Mouse (Mus musculus) adrenal gland, postnatal 14 days (tissue): ENCODE measurements around the gene Cdk15. TPM values are rescaled to one million over a fixed set of nuclear protein-coding genes. Genes with fewer than 3 reads are reported as not detected.

Source experiments
- DNase-seq: peaks from one replicate; pipeline ENCODE4 v3.0.0; 2021; ENCODE audit warnings: mixed read lengths
- long read RNA-seq, 2 experiments: library from polyadenylated mRNA; stranded (forward); transcript quantifications; one replicate each; pipeline ENCODE4 v2.0.0; 2021
- total RNA-seq: library from RNA; stranded (reverse); gene quantifications from 2 replicates; pipeline ENCODE4 v1.2.3, GENCODE M21; 2021

The Cdk15 gene
- total RNA-seq = not detected in 2 replicates
- long read RNA-seq, experiment 1 = 0 reads
- long read RNA-seq, experiment 2, partial matches to known transcripts = 0 of 1 reads
- long read RNA-seq, experiment 2, other reads (novel, unspliced or antisense) = 1 of 1 reads

DNA sequence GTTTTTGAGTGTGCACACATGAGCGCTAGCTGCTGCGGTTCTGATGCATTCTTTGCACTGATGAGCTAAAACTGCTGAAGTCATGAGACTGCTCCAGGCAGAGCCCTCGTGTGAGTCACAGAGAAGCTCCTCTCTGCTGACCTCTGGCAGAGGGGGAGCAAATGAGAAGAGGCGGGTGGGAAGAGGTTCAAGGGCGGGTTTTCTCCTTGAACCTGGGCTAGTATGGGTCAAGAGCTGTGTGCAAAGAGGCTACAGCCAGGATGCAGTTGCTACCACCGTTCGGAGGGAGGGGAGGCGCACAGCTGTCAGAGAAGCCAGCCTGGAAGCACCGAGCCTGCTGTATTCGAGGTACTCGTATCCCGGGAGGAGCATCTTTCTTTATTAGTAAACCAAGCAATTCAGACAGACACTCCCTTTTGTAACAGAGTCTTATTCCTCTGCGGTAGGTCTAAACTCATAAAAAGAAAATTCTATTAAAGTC is at the start of gene Cdk15:
Cdk15 (plus strand) TSS at position 156 of the 481 bp plus-strand sequence.
- peak; percentile 48 for DNase-seq

DNA sequence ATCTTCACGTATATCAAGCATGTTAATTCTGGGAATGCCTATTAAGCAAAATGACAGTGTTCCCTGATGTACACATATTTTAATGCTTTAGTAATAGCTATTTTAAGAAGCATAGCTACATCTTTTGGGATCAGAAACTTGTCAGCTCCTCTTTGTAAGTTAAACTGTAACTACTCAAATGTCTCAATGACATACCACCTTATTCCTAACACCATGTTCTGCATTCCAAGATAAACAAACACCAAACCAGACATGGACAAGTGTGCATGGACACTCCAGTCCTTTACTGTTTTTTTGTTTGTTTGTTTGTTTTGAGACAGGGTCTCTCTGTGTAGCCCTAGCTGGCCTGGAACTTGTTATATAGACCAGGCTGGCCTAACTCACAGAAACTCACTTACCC is 48.4 kb upstream of the Cdk15 start:
- no peak for DNase-seq

DNA sequence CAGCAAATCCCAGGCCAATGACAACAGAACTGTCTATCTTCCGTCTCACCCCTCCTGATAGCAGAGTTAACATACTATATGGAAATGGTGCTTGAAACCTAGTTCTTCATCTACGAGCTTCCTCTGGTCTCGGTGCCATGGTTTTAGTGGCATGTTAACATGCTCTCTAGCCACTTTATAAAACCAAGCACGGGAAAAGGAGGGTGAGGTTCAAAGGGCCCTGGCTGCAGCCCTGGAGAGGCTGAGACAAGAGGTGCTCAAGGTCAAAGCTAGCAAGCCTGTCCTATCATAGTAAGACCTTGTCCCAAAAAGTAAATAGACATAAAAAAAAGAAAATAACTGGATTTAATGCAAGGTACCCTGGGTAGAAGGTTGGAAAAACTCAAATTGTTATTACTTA is 45.1 kb upstream of the Cdk15 start:
- no peak for DNase-seq

DNA sequence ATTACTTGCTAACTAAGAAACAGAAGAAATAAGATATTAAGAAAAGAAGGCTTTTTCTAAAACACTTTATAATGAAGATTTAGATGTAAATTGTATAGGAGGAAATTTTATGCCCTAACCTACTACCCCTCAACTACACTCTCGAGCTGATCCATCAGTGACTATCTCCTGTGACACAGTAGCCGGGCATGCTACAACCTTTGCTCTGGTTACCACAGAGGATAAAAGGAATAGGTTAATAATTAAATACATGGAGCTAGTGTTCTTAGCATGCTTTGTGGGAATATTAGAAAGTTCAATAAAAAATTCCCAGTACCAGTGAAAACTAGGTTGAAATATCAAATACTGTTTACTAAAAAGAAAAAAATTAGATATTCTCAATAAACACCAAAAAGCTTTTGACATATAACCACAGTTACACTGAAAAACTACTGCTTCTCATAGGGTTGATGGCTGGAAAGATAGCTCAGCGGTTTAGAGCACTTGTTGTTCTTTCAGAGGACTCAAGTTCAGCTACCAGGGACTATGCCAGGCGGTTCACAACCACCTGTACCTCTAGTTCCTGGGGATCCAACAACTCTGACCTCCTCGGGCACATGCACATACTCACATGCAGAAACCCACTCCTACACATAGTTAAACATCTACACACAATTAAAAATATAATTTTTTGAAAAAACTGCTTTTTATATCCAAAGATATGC is 44.5 kb upstream of the Cdk15 start:
- DNase-seq = no peak

DNA sequence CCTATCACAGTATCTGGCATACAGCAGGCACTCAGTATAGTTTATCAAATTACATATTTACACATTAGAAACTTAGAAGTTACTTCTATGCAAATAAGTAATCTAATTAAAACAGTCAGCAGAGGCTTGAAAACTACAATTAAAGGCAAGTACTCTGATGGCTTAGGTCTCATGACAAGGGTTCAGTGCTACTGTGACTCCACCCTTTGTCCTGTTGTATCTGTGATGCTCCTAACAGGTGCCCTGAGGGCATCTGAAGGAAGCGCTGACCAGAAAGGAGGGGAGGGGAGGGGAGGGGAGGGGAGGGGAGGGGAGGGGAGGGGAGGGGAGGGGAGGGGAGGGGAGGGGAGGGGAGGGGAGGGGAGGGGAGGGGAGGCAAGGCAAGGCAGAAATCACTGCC is 43.8 kb upstream of the Cdk15 start:
- no peak for DNase-seq

DNA sequence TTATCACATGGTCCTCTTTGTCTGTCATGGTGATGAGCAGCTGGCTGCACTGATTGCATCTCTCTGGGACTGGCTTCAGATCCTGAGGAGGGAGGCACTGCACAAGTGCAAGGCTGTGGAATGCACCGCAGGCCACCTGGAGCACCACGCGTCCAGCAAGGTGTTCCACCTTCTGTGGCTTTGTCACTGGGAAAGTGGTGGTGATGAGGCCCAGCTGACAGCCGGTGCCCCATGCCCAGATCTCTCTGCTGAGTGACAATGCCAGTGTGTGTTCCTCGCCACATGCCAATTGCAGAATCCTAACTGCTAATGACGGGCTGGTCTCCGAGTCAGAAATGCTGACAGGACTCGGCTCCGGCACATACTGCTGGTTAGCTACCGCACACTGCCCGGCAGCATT is 41.3 kb upstream of the Cdk15 start:
- DNase-seq = no peak

DNA sequence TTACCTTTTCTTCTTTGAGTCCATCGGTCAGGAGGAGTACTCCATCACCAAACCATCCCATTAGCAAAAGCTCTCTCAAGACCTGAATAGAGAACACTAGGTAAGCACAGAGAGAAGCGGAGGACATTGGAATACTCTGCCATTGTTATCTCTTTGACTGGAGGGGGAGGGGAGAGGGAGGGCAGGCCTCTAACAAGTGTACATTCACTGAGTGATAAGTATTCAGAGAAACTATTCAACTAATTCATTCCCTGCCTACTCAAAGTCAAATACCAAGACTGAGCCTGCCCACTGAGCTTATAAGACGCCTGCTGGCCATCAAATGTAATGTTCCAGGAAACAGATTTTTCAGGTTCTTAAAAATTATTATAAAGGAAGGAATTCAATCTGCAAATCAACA is 36.3 kb upstream of the Cdk15 start:
- DNase-seq = no peak

DNA sequence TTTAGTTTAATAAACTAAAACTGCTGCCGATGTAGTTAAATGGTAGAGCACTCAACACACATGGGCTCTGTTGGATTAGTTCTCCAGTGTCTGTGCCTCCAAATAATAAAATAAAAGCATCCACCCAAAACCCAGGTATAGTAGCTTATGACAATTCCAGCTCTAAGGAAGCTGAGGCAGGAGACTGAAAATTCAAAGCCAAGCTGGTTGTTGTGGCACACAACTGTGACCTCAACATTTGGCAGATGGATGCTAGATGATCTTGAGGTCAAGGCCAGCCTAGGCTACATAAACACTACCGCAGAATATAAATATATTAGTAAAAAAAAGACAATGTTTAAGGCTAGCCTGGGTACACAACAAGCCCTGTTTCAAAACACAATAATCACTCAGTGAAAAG is 35.1 kb upstream of the Cdk15 start:
- no peak for DNase-seq

DNA sequence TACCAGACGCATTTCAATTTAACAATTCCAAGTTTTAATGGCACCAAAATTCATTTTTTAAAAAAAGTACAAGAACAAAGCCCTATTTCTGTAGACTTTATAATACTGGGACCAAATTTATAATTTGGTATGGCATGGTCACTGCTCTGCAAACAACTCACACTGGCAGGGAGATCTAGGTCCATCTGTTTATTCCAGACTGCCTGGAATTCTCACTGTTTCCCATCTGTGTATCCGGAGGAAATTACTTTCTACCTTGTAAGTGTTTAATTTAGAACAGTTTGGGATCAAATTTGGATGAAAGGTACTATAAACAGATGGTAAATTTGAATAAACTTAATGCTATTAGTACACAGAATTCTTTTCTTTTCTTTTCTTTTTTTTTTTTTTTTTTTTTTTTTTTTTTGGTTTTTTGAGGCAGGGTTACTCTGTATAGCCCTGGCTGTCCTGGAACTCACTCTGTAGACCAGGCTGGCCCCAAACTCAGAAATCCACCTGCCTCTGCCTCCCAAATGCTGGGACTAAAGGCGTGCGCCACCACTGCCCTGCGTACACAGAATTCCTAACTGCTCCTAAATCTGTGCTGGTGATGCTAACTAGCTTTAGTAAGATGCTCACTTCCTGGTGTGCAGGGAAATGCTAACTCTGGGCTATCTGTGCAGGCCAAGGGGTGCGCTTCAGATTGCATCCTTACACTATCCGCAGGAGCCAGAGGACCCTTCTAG is 34.4 kb upstream of the Cdk15 start:
- no peak for DNase-seq

DNA sequence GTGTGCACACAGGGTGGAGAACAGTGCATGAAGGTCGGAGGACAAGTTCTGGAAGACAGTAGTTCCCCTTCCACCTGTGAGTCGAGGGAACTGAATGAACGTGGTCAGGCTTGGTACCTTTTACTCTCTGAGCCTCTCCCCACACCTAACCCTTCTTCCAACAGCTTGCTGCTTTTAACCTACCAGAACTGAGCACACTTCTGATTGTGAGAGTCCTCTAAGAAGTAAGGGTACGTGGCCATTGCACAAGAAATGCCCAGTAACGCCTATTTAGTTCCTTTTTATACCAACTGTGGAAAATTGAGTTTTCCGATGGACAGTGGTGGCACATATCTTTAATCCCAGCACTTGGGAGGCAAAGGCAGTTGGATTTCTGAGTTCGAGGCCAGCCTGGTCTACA is 28.2 kb upstream of the Cdk15 start:
- DNase-seq = no peak

DNA sequence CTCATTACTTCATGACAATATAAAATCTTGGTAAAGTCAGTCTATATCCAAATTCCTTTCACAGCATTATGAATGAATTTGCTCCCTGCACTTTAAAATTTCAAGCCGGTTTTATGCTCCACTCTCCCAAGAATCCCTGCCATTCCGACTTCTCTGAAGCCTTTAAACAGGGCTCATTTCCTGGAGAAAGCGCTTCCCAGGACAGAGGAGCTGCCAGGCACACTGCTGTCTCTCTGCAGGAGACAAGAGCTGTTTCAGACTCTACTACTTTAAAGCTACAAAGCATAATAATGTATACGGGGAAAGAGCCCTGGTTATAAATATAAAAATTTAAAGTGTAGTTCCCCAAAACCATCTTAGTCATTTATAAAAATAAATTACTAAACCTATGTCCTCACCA is 27.5 kb upstream of the Cdk15 start:
- no peak for DNase-seq

DNA sequence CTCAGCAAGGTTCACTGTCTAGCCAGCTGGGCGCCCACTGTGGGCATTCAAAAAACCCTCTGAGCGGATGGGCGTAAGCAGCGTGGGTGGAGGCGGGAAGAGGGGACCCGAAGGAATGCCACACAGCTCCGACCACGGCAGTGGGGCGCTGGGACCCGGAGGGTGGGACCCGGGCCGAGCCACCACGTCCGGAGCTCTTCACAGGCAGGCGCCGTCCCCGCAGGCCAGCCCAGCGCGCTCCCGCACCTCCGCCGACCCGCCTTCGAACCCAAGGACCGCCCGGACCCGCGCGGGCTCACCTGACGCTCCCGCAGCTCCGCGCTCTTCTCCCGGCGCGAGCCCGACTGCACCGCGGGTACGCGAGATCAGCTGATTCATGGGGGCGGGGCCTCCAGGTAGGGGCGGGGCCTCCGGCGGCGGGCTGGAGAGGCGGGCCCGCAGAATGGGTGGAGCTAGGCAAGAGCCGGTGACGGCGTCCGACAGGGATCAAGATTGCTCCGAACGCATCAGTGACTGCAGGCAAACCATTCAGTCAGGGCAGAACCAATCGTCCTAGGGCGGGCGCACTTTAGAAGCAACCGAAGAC is 19.8 kb upstream of the Cdk15 start, which contains the start of gene Als2:
Als2 (minus strand) TSS at position 376 of the 586 bp plus-strand sequence.
- peak; percentile 99 for DNase-seq

DNA sequence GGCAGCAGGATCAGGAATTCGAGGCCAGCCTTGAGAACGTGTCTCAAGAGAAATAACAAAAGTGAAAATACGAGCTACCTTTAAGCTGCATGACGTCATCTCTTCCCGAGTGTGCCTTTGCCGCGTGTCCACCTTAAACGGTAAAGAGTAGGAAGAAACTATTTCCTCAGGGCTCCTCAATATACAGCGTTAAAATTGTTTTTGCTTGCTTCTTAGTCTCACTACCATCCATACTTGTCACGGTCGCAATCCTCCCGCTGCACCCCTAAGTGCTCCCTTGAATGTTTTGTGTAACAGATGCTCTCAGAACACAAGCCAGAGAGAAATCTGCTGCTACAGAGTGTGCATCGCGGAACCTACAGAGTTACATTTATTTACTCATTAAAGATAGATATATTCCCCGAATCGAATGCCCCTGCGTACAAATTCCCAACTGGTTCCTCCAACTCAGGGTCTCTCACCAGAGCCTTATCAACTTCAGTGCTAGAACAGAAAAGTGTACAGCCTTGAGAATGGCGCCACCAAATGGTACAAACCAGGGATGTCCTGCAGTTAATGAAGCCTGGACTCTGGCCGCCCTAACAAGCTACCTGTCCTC is 19.0 kb upstream of the Cdk15 start:
- DNase-seq = peak; percentile 80

DNA sequence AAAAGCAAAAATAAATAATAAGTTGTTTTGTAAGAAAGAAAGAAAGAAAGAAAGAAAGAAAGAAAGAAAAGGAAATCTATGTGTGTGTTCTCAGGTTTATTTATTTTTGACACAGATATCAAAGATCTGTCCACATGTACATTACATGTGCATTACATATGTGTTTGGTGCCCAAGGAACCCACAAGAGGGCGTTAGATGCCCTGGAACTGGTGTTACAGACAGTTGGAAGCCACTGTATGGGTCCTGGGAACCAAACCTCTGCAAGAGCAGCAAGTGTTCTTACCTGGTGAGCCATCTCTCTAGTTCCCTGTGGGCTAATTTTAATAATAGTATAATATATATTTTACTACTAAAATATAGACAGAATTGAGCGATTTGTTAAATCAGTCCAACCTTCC is 12.9 kb upstream of the Cdk15 start:
- DNase-seq = no peak

DNA sequence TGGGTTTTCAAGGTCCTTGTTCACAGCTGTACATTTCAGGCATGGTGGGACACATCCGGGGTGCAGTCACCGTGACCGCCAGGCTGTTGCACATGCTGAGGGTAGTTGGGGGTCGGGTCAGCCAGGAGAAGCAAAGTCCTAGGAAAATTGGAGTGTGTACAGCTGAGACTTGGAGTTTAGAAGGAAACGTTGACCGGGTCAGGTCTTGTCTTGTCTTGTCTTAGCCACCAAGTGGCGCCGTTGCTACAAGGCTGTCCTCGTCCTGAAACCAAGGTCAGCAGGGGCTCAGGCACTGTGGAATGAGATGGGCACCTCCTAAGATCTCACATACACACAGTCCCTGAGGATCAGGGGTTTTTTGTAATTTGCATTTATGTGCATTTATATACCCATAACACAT is 9.1 kb upstream of the Cdk15 start:
- peak; percentile 75 for DNase-seq

DNA sequence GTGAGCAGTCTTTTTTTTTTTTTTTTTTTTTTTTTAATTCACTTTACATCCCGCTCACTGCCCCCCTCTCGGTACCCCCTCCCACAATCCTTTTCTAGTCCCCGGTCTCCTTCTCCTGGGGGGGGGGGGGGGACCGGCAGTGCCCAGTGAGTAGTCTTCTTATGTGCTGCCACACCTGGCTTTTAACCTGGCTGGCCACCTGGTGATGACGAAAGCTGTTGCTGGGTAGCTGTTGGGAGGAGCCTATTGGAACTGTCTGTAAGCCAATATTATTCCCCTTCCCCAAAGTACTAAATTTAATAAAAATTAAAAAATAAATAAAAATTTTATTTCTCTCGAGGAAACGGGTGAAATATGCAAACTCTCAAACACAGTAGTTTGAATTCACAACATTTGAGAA is 3.9 kb upstream of the Cdk15 start:
- no peak for DNase-seq

DNA sequence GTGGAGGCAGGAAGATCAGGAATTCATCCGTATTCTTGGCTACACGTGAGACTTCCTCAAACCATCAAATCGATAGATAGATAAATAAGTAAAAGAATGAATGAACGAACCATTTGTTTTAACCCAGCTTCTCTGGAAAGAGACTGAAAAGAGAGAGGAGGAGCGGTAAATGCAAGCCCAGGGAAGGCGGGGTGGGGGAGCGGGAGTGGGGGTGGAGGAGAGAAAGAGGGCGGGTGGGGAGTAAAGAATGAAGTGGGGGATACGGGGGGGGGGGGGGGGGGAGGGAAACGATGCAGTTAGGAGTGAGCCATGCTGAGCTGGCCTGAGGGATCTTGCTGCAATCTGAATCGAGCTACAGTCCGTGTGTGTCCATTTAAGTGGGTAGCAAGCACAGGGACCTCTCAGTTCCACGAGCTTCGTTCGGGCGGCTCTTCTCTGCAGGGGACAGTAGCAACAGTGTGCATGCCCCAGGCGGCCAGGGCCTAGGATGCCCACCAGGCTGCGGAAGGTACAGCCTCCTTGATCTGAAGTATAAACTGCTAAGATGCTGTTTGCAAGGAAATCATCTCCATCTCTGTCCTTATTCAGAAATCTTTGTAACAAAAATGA is 3.3 kb upstream of the Cdk15 start:
- DNase-seq = peak; percentile 17

DNA sequence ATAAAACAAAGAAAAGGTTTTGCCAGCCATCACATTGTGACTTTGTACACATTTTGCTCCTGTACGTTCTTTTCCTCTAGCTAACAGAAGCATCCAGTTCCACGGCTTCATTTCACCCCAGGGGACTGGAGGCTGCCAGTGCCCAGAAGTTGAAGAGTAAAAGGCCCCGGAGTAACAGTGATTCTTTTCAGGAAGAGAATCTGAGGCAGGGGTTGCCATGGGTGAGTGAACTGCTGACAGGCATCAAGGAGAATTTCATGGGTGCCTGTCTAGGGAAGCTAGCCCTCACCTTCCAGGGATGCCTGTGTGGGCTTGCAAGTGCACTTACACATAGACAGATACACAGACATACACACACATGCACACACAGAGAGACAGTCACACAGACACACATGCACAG is 1.0 kb downstream of the Cdk15 start:
- no peak for DNase-seq

DNA sequence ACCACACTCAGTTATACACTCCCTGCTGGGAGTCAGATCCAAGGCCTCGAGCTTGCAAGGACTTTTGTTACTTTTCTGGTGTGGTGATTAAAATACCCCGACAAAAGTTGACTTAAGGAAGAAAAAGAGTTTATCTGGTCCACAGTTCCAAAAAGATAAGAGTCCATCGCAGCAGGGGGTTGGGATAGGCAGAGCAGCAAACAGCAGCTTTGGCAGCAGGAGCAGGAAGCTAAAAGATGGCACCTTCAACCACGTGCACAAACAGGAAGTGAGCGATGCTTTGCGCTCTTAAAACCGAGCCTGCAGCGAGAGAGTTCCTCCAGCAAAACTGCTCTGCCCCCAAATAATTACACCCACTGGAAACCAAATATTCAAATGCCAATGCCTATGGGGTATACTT is 12.2 kb downstream of the Cdk15 start:
- DNase-seq = no peak

DNA sequence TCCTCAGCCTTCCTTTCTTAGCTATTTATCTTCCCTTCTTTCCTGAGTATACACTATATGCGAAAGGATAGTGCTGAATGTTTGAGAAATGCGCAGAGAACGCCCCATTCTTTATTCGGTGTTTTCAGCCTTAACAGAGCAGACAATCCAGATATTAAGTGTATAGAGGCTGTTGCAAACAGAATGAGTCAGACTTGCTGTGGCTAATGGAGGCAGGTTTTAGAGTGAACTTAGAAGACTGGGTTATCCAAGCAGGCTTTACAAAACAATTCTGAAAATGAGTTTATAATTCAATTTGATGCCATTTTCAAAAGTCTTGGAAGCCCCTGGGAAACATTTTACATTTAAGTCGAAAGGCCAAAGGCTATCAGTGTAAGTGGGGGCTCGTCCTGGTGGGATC is 12.8 kb downstream of the Cdk15 start:
- no peak for DNase-seq

DNA sequence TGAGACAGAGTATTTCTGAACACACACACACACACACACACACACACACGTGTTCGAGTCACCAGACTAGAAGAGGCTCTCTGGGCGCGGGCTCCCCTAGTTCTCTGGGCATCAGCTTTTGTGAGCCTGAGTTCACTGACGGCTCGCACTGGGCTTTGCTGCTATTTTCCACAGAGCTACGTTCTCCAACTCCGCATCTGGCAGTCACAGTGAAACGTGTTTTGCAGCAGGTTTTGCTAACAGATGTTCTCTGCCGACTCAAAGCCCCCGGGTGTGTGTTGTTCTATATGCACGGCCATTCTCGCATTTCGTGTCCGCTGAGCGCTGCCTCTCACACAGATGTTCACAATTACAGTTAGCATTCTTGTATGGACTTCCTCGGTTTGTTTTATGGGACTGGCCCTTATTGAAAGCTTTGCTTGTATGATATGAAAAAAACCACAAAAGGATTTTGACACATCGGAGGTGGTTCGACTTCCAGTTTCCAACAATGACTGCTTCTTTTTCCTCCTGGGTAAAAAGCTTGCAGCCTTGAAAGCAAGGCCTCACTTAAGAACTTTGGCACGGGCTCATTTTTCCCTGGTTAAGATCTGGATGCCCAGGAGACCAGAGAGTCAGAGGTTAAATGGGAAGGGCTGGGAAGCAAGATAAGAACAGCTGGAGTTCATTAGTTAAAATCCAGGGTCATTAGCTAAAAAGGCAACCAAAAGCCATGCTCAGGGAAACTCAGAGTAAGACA is 13.4 kb downstream of the Cdk15 start:
- peak; percentile 25 for DNase-seq

DNA sequence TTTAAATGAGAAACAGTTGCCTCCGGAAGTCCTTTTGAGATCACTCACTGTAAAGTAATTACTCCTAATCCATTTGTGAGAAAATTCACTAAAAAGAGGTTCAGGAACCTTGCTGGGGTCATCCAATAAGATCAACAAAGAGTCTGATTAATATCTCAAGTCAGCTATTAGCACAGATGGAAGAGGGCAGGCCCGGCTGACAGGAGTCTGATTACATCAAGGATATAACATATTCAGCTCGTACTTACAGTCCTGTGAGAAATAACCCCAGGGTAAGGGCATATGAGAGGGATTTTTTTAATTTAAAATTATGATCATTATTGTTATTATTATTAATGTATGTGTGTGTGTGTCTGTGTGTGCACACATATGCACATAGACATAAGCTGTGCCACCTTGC is 15.5 kb downstream of the Cdk15 start:
- no peak for DNase-seq
